Mouse (Mus musculus): ENCODE results near the gene Igfbp7. TPM values are rescaled to one million over a fixed set of nuclear protein-coding genes. Genes with fewer than 3 reads are reported as not detected.

Igfbp7 gene
- total and polyA plus RNA-seq, 3 experiments: 0.07 TPM; not detected in 2

DNA sequence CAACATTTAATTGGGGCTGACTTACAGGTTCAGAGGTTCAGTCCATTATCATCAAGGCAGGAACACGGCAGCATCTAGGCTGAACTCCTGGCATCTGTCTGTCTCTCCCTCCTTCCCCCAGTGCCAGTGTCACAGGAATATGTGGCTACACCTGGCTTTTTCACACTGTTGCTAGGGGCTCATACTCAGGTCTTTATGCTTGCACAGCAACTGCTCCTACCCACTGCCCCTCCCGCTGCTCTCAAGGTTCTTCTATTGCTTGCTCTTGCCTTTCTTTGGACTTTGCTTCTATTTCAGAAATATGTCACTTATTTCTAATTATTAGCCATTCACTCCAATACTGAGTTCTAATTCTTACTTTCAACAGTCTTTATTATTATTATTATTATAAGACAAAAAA is 17.6 kb downstream of the Igfbp7 start:
- H3K9me3 ChIP-seq (replicated peaks; ENCODE audit: insufficient read depth, low read length): no peaks in the 10 kb centered on the region
- no peak overlapping the region for H3K9ac ChIP-seq (ENCODE audit: control insufficient read depth, low read depth, low read length, poor library complexity, severe bottlenecking)
- no peaks in the 10 kb centered on the region for H3K79me2 ChIP-seq (ENCODE audit: control insufficient read depth, insufficient read depth, low read length, poor library complexity)
- no peak for DNase-seq (ENCODE audit: low read depth, low spot score)
- no peak for TF ChIP-seq MEF2A (IDR thresholded peaks at IDR 0.05; ENCODE audit: extremely low read depth, insufficient replicate concordance, low read depth, low read length, poor library complexity, severe bottlenecking)
- no peak for TF ChIP-seq E2F4 (IDR thresholded peaks at IDR 0.05; ENCODE audit: borderline replicate concordance, low read depth, low read length)
- no peak for TF ChIP-seq HCFC1 (IDR thresholded peaks at IDR 0.05; ENCODE audit: low read depth, low read length)
- TF ChIP-seq ZNF384 (IDR thresholded peaks at IDR 0.05; ENCODE audit: low read depth, low read length): no peak
- TF ChIP-seq JUND (IDR thresholded peaks at IDR 0.05; ENCODE audit: low read depth, low read length): no peak
- no peak for TF ChIP-seq POLR2AphosphoS2 (IDR thresholded peaks at IDR 0.05; ENCODE audit: low read length)
- TF ChIP-seq MXI1 (IDR thresholded peaks at IDR 0.05; ENCODE audit: low read depth, low read length): no peak
- TF ChIP-seq TCF12 (IDR thresholded peaks at IDR 0.05; ENCODE audit: low read depth, low read length): no peak
- TF ChIP-seq EP300 (IDR thresholded peaks at IDR 0.05; ENCODE audit: low read depth in 1 of 2, low read length in 2 of 2): no peak
- no peak for TF ChIP-seq MAFK (IDR thresholded peaks at IDR 0.05; ENCODE audit: borderline replicate concordance, low read depth, low read length)
- TF ChIP-seq KAT2A (conservative IDR thresholded peaks at IDR 0.05; ENCODE audit: low read depth, low read length): no peak
- no peak for TF ChIP-seq TAL1 (IDR thresholded peaks at IDR 0.05; ENCODE audit: low read length)
- TF ChIP-seq MAX (IDR thresholded peaks at IDR 0.05; ENCODE audit: low read length): no peak
- TF ChIP-seq ETS1 (IDR thresholded peaks at IDR 0.05; ENCODE audit: low read depth, low read length): no peak
- peaks cover 0 to 2% of the 10 kb centered on the region in 2 experiments; a peak in 1 of 4 replicates for H3K27me3 ChIP-seq (ENCODE audit: control insufficient read depth in 1 of 2, insufficient read depth in 2 of 2, low read length in 2 of 2)
- H3K4me1 ChIP-seq (ENCODE audit: control insufficient read depth in 1 of 2, insufficient read depth in 2 of 2, low read length in 2 of 2): no peaks in the 10 kb centered on the region
- no peak overlapping the region for H3K27ac ChIP-seq (ENCODE audit: control insufficient read depth, low read depth, low read length)
- H3K4me3 ChIP-seq (ENCODE audit: control insufficient read depth in 1 of 2, insufficient read depth in 1 of 2, low read depth in 2 of 2, low read length in 2 of 2): no peak overlapping the region
- H3K36me3 ChIP-seq (ENCODE audit: control insufficient read depth in 1 of 2, insufficient read depth in 2 of 2, low read length in 2 of 2): no peaks in the 10 kb centered on the region

DNA sequence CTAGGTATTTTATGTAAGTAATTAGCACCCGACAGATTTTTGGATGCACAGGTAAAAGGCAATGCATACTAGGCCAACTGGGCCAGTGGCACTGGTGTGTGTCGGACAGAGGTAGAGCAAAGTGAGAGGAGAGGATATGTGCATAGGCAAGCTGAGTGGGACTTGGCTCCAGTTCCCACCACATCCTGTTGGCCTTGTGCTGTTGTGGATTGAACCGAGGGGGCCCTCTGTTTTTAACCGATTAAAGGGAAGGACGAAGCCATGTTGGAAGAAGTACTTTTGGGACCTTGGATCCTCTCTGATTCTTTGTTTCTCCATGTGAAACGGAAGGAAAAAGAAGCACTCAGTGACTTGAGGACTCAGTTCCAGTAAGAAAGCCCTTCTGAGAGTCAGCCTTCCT is 19.5 kb downstream of the Igfbp7 start:
- H3K27ac ChIP-seq (ENCODE audit: control insufficient read depth, low read depth, low read length): no peak overlapping the region
- no peak for DNase-seq (ENCODE audit: low read depth, low spot score)
- no peaks in the 10 kb centered on the region for H3K79me2 ChIP-seq (ENCODE audit: control insufficient read depth, insufficient read depth, low read length, poor library complexity)
- no peak overlapping the region for H3K4me3 ChIP-seq (ENCODE audit: control insufficient read depth in 1 of 2, insufficient read depth in 1 of 2, low read depth in 2 of 2, low read length in 2 of 2)
- peaks cover 0 to 2% of the 10 kb centered on the region in 2 experiments; a peak in 1 of 4 replicates for H3K27me3 ChIP-seq (ENCODE audit: control insufficient read depth in 1 of 2, insufficient read depth in 2 of 2, low read length in 2 of 2)
- H3K4me1 ChIP-seq (ENCODE audit: control insufficient read depth in 1 of 2, insufficient read depth in 2 of 2, low read length in 2 of 2): no peaks in the 10 kb centered on the region
- no peaks in the 10 kb centered on the region for H3K36me3 ChIP-seq (ENCODE audit: control insufficient read depth in 1 of 2, insufficient read depth in 2 of 2, low read length in 2 of 2)
- no peaks in the 10 kb centered on the region for H3K9me3 ChIP-seq (replicated peaks; ENCODE audit: insufficient read depth, low read length)
- H3K9ac ChIP-seq (ENCODE audit: control insufficient read depth, low read depth, low read length, poor library complexity, severe bottlenecking): no peak overlapping the region
- TF ChIP-seq NELFE (IDR thresholded peaks at IDR 0.05; ENCODE audit: low read depth, low read length) (no peak), TCF12 (IDR thresholded peaks at IDR 0.05; ENCODE audit: low read depth, low read length) (no peak), USF1 (IDR thresholded peaks at IDR 0.05; ENCODE audit: low read depth, low read length) (no peak), MYC (IDR thresholded peaks at IDR 0.05; ENCODE audit: low read depth, low read length) (no peak), KAT2A (conservative IDR thresholded peaks at IDR 0.05; ENCODE audit: low read depth, low read length) (no peak), TBP (IDR thresholded peaks at IDR 0.05; ENCODE audit: low read depth, low read length) (no peak), MAZ (IDR thresholded peaks at IDR 0.05; ENCODE audit: low read depth, low read length) (no peak), MYB (IDR thresholded peaks at IDR 0.05; ENCODE audit: low read depth, low read length) (no peak), CHD1 (IDR thresholded peaks at IDR 0.05; ENCODE audit: low read depth, low read length) (no peak), HCFC1 (IDR thresholded peaks at IDR 0.05; ENCODE audit: low read depth, low read length) (no peak), E2F4 (IDR thresholded peaks at IDR 0.05; ENCODE audit: borderline replicate concordance, low read depth, low read length) (no peak)

All from MEL (cell line).